Mouse (Mus musculus): ENCODE results near the gene Slc6a13.

DNA sequence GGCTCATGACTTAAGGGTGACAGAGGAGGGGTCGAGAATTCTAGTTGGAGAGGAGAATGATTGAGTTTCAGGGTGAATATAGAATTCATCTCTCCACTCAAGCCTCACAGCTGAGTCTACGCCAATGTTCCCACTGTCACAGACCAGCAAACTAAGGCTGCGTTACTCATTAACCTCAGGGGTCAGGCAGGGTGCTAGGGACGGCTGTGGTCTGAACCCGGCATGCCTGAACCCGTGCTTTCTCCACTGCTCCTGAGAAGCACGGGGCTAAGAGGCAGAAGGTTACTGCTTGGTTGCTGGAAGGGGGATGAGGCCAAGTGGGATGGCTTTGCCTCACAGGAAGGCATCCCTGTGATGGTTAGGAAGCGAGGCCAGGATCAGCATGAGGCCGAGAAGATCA lies 477 bp downstream of the Slc6a13 start:
- TF ChIP-seq POLR2A (IDR thresholded peaks at IDR 0.05; ENCODE audit: extremely low read depth, insufficient read depth, low read length) (no peak), CTCF (IDR thresholded peaks at IDR 0.05; ENCODE audit: extremely low read depth, insufficient read depth, low read length) (no peak)
